Mouse (Mus musculus) gastrocnemius, postnatal 4 days (tissue): Measurements from ENCODE around the gene Mgst1. TPM values are rescaled to one million over a fixed set of nuclear protein-coding genes. Genes with fewer than 3 reads are reported as not detected.

Experiments
- total RNA-seq, 2 experiments: library from RNA; stranded (reverse); gene quantifications; 2 replicates each; pipeline ENCODE4 v1.2.3; 2021

Gene Mgst1
- total RNA-seq, 2 experiments from 2014 or later = 31.8 to 43.9 TPM

Other genes starting within 250 kb of the Mgst1 start
- gene Slc15a5, start 60.4 kb upstream of the Mgst1 start, total RNA-seq = not detected